Mouse (Mus musculus) hindbrain, embryonic 10.5 days (tissue): ENCODE data around the gene Rsad1. TPM values are rescaled to one million over a fixed set of nuclear protein-coding genes. Genes with fewer than 3 reads are reported as not detected.

Source experiments
- DNase-seq: peaks from one replicate; pipeline ENCODE4 v3.0.0-alpha.2; 2017; ENCODE audit warnings: low spot score
- H3K27ac ChIP-seq: fragments of 300-500 bp; sonication (generic); 2 replicates; pipeline ENCODE4 v1.5.1; 2016; ENCODE audit warnings: mild to moderate bottlenecking, moderate library complexity
- H3K27me3 ChIP-seq: fragments of 300-500 bp; sonication (generic); 2 replicates; pipeline ENCODE4 v1.6.1; 2016; ENCODE audit warnings: mild to moderate bottlenecking; ENCODE audit not compliant: poor library complexity, insufficient read depth, severe bottlenecking
- H3K36me3 ChIP-seq: fragments of 300-500 bp; sonication (generic); 2 replicates; pipeline ENCODE4 v1.6.1; 2016; ENCODE audit warnings: mild to moderate bottlenecking, moderate library complexity
- H3K4me1 ChIP-seq: fragments of 300-500 bp; sonication (generic); replicated peaks from 2 replicates; pipeline ENCODE4 v1.6.1; 2016; ENCODE audit warnings: mild to moderate bottlenecking
- H3K4me3 ChIP-seq: fragments of 300-500 bp; sonication (generic); 2 replicates; pipeline ENCODE4 v1.5.1; 2016; ENCODE audit warnings: mild to moderate bottlenecking, moderate library complexity
- H3K9me3 ChIP-seq: fragments of 300-500 bp; sonication (generic); 2 replicates; pipeline ENCODE4 v1.6.1; 2016; ENCODE audit warnings: mild to moderate bottlenecking, moderate library complexity
- WGBS: fragments of 180-500 bp; shearing (Covaris S2); methylation state at CpG from one replicate; pipeline ENCODE4 v1.1.7; 2016; 5-methylcytosine and 5-hydroxymethylcytosine counted together
- polyA plus RNA-seq: library from polyadenylated mRNA; unstranded; fragments of >200 nt; fragmentation: Nextera tagmentation; extraction: Ambion mirVana; gene quantifications from 2 replicates; pipeline ENCODE4 v1.2.1, GENCODE M21; 2016

The Rsad1 gene
- polyA plus RNA-seq, 1 experiment from 2014 or later, result 4.3 TPM

DNA sequence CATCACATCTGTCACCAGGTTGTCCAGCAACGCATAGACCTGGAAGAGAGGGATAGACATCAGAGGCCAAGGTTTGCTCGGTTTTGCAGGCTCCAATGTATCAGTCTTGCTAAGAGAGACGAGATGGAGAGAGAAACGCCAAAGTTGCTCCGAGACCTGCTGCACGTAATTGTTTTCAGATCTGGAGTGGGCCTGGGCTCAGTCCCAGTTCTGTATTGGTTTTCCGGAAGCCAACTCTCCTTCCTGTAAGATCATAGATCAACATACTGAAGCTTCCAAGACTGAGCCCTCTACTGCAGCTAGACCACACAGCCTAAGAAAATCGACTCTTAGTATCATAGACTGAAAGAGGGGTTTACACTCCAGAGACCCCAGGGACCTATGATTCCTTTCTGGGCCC, 47.6 kb downstream of the Rsad1 start:
- Histone ChIP-seq H3K27me3 (peaks cover 63% of the 10 kb centered on the region), H3K9me3 (no peaks in the 10 kb centered on the region), H3K27ac (no peak overlapping the region), H3K4me3 (no peak overlapping the region), H3K4me1 (peaks cover 31% of the 10 kb centered on the region), H3K36me3 (no peaks in the 10 kb centered on the region)
- DNase-seq, result no peak
- 91% methylated on average over 8 of the region's 8 CpGs for WGBS

DNA sequence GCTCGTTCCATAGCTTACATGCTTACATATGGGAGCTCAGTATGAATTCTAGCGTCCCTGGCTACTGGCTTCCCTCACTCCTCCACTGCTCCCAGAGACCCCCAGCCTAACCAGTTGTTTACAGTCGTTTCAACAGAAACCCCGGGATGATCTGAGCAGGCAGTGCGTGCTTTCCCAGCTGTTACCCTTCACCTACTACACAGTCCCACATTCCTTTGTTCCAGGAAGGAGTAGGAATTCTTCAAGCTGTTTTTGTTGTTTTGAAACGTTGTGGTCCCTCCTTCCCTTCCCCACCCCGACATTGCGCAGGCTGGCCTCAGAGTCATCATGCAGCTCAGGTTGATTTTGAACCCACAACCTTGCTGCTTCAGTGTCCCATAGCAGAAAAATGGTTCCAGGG, 48.7 kb downstream of the Rsad1 start:
- peaks cover 67% of the 10 kb centered on the region for H3K27me3 ChIP-seq

DNA sequence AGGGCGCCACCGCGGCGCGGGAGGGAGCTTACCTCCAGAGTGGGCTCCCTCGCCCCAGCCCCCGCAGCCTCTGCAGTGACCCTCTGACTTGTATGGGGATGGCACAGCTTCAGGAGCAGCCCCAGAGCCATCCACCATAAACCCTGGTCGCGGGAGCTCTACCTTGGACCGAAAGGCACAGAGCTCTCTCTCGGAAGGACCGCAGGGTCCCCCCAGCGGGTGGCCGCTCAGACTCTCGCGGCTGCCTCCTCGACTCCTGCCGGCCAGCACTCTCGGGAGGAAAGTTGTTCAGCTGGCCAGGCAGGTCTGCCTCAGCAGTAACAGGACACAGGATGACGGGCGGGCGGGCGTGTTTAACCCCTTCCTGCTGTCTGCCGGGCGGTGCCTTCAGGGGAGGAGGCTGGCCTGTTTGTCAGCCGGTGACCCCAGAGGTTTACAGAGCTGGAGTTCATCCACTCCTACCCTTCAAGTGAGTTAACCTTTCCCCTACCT, 49.3 kb downstream of the Rsad1 start, which contains the start of gene Epn3:
Gene Epn3, minus strand, starts transcription at position 314 of the 492 bp plus-strand sequence.
- peak; percentile 58 for DNase-seq
- H3K4me1 ChIP-seq, result peaks cover 41% of the 10 kb centered on the region
- H3K27me3 ChIP-seq, result peaks cover 72% of the 10 kb centered on the region
- peak within 1 kb of the TSS; percentile 45 for H3K4me3 ChIP-seq
- no peaks in the 10 kb centered on the region for H3K36me3 ChIP-seq
- peak within 1 kb of the TSS; percentile 78 for H3K27ac ChIP-seq
- no peaks in the 10 kb centered on the region for H3K9me3 ChIP-seq
- 0% methylated on average over 26 of the region's 26 CpGs for WGBS

More for the DNA sequence above, 48.7 kb downstream of the Rsad1 start:
- Histone ChIP-seq H3K4me1 (peaks cover 37% of the 10 kb centered on the region), H3K9me3 (no peaks in the 10 kb centered on the region), H3K27ac (peak overlapping the region; percentile 78), H3K36me3 (no peaks in the 10 kb centered on the region), H3K4me3 (peak overlapping the region; percentile 45; the same call in 1 of the 2 replicates)
- WGBS, result 22% methylated on average over 8 of the region's 8 CpGs
- no peak for DNase-seq

DNA sequence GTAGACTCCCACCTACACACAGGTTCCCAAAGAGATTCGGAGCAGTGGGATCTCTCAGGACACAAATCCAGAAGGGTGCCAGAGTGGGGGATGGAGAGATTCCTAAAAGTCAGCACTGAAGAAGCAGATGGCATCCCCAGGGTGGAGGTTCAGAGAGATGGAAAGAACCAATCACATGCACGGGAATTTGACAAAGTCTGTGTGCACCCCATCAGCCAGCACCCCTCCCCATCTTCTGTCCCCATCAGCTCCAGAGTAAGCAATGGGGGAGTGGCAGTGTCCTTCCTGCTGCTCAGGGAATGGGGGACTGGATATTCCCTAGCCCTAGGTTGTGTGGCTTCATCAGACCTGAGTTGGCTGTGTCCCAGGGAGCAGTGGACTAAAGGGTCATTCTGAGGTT, 50.0 kb downstream of the Rsad1 start:
- peak overlapping the region; percentile 45 for H3K4me3 ChIP-seq

DNA sequence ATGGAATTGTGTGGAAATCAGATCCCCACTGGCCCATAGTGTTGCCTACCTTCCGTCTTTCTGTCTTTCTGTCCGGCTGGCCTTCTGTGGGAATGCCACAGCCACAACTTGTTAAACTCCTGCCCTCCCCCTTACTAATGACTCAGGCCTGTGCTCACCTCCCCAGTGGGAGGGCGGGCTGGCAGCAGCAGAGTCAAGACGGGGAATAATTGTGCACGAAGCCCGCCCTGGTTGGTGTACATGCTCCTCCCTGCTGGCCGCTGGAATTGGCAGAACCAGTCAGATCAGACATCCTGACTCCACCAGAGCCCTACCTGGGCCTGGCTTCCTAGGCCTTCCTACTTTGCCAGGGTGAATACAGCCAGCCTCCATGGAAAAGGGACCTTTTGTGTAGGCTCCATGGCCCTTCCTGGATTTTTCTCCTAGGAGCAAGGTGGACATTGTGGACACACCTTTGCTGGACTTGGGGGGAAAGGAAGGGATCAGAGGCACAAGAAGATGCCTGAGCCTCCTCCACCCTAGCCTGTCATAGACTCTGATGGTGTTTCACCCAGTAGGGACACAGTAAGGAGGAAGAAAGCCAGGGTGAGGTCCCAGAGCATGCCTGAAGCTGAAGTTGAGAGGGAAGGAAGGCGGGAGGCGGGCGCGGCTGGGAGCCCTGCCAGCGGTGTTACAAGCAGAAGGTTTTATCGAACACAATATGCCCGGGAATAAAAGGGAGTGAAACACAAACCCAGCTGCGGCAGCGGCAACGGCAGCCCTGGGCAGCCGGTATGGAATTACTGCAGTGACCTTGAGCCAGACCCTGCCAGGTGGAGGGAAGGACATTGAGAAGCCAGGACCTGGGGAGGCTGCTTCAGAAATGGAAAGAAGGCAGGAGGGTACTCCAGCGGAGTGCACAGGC, 50.7 kb downstream of the Rsad1 start:
- Histone ChIP-seq H3K4me1 (peaks cover 41% of the 10 kb centered on the region), H3K9me3 (no peaks in the 10 kb centered on the region), H3K36me3 (no peaks in the 10 kb centered on the region), H3K27ac (peak overlapping the region; percentile 78; the same call in 1 of the 2 replicates), H3K27me3 (peaks cover 78% of the 10 kb centered on the region), H3K4me3 (peak overlapping the region; percentile 45)
- DNase-seq, result peak; percentile 16
- WGBS, result 21% methylated on average over 19 of the region's 19 CpGs

More for the DNA sequence above, 50.0 kb downstream of the Rsad1 start:
- Histone ChIP-seq H3K27me3 (peaks cover 73% of the 10 kb centered on the region), H3K36me3 (no peaks in the 10 kb centered on the region), H3K9me3 (no peaks in the 10 kb centered on the region), H3K27ac (peak overlapping the region; percentile 78; the same call in 1 of the 2 replicates), H3K4me1 (peaks cover 41% of the 10 kb centered on the region)
- no peak for DNase-seq
- 15% methylated on average over 2 of the region's 2 CpGs for WGBS

DNA sequence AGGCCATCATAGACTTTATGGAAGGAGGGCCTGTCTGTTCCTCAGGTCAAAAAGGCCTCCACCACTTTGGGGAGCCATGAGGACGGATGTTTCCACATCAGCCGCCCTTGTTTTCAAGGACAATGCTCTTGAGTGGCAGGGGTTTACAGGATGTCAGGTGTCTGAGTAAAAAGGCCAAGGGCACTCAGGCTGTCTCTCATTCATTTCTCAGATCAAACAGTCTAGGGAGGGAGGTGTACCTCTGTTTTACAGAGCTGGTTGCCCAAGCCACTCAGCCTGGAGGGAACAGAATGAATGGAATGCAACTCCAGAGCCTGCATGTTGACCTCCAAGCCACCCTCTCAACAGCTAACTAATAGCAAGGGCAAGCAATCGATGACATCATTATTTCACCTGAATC, 53.6 kb downstream of the Rsad1 start:
- WGBS, result 80% methylated on average over 3 of the region's 3 CpGs
- H3K27ac ChIP-seq, result no peak overlapping the region
- H3K4me3 ChIP-seq, result no peak overlapping the region
- H3K4me1 ChIP-seq, result peaks cover 51% of the 10 kb centered on the region
- DNase-seq, result no peak
- no peaks in the 10 kb centered on the region for H3K9me3 ChIP-seq
- H3K27me3 ChIP-seq, result peaks cover 81% of the 10 kb centered on the region
- no peaks in the 10 kb centered on the region for H3K36me3 ChIP-seq

DNA sequence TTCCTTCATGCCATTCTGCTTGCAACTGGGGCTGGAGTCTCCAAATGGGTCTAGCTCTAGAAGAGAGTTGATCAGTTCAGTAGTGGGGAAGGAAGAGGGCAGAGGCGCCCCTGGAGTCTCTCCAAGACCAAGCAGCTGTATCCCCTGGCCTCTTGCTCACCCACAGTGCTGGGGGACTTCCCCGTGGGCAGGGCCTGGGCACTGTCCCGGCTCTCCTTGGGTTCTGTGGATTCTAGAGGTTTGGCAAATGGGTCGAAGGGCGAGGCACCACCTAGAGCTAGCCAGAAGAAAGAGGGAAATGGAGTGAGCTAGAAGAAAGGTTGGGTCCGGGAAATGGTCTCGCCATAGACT, 57.3 kb downstream of the Rsad1 start:
- Histone ChIP-seq H3K4me3 (peak overlapping the region; percentile 59), H3K9me3 (no peaks in the 10 kb centered on the region), H3K27me3 (peaks cover 77% of the 10 kb centered on the region), H3K36me3 (no peaks in the 10 kb centered on the region), H3K27ac (0 out of 2 replicates have a peak overlapping the region, but pooled peaks have one; percentile 81), H3K4me1 (peaks cover 34% of the 10 kb centered on the region)
- DNase-seq, result no peak
- WGBS, result 62% methylated on average over 7 of the region's 7 CpGs

DNA sequence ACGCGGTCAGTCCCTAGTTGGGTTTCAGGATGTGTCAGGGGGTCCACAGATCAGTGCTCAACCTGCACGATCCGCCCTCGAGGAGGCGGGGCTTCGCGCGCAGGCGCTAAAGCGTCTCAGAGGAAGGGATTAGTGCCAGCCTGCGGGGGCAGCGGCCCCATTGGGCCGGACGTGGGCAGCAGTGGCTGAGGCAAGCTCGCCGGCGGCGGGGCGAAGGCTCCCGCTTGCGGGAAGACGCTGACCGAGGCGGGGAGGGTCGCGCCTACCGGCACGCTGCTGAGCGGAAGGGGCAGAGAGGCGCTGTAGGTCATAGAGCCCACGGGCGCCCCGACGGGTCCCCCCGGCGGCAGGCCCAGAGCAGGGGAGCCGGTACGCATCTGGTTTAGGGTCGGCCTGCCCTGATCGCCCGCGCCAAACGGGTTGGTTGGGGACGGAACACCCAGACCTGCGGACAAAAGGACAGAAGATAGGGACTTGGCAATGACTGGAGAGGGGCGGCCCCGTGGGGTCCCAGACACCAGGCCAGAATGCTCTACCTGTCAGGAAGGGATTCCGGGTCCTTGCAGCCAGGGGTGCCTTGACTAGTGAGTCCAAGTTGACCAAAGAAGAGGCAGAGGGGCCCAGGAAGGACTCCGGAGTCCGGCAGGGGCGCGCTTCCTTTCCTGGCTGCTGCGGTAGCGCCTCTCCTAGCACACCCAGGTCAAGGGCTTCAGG, 57.9 kb downstream of the Rsad1 start:
- H3K9me3 ChIP-seq, result no peaks in the 10 kb centered on the region
- peaks cover 77% of the 10 kb centered on the region for H3K27me3 ChIP-seq
- 3% methylated on average over 55 of the region's 55 CpGs for WGBS
- H3K4me1 ChIP-seq, result peaks cover 31% of the 10 kb centered on the region
- DNase-seq, result peak; percentile 67
- peak overlapping the region; percentile 59 for H3K4me3 ChIP-seq
- no peaks in the 10 kb centered on the region for H3K36me3 ChIP-seq
- H3K27ac ChIP-seq, result peak overlapping the region; percentile 81

Other genes starting within 250 kb of the Rsad1 start
- gene Luc7l3, start 227.3 kb downstream of the Rsad1 start, polyA plus RNA-seq, result 72.3 and 103 TPM in 2 replicates
- gene Ankrd40, start 221.3 kb downstream of the Rsad1 start, polyA plus RNA-seq, result 11.7 and 12.5 TPM in 2 replicates
- 0.46 and 0.48 TPM in 2 replicates for gene Abcc3, start 156.3 kb downstream of the Rsad1 start, polyA plus RNA-seq
- gene Cacna1g, start 75.1 kb downstream of the Rsad1 start, polyA plus RNA-seq, result 5.3 and 7.7 TPM in 2 replicates
- gene Spata20, start 63.1 kb downstream of the Rsad1 start, polyA plus RNA-seq, result 0.05 TPM in 1 of 2 replicates, not detected in the other
- gene Epn3, start 49.3 kb downstream of the Rsad1 start, polyA plus RNA-seq, result 1.7 and 1.9 TPM in 2 replicates
- 3.9 and 4.6 TPM in 2 replicates for gene Mycbpap, start 27.5 kb downstream of the Rsad1 start, polyA plus RNA-seq
- gene Chad, start 15.8 kb upstream of the Rsad1 start, polyA plus RNA-seq, result 0.19 and 0.29 TPM in 2 replicates
- gene Acsf2, start 52.6 kb upstream of the Rsad1 start, polyA plus RNA-seq, result 3.7 and 4.5 TPM in 2 replicates
- gene Lrrc59, start 80.5 kb upstream of the Rsad1 start, polyA plus RNA-seq, result 274 and 275 TPM in 2 replicates
- 133 and 157 TPM in 2 replicates for gene Mrpl27, start 104.5 kb upstream of the Rsad1 start, polyA plus RNA-seq
- 42.3 and 57.1 TPM in 2 replicates for gene Eme1, start 104.7 kb upstream of the Rsad1 start, polyA plus RNA-seq
- gene Xylt2, start 128.3 kb upstream of the Rsad1 start, polyA plus RNA-seq, result 13.9 and 16.7 TPM in 2 replicates
- not detected in 2 replicates for gene Gm11541, start 155.2 kb upstream of the Rsad1 start, polyA plus RNA-seq
- 0.30 TPM in 1 of 2 replicates, not detected in the other for gene Cdc34b, start 192.5 kb upstream of the Rsad1 start, polyA plus RNA-seq
- not detected in 2 replicates for gene Tmem92, start 233.4 kb upstream of the Rsad1 start, polyA plus RNA-seq